Mouse (Mus musculus): ENCODE results near the gene Iqsec1.

DNA sequence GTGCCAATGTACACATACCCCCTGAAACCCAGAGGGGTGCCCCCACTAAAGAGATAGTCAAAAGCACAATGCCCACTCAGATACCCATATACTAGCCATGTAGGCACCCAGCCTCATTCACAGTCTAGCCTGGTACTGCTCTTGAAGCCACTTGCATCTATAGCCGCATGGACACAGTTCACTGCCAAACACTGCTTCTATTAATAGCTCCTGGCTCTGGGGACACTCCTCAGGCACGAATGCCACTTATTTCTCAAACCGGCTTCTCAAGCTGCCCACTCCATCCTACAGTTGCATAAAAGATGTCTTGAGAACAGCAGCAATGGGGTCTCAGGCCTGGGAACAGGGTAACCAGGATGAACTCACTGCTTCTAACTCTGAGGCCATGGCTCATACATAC is 63.0 kb downstream of the Iqsec1 start:
- TF ChIP-seq CTCF (IDR thresholded peaks at IDR 0.05; ENCODE audit: low read depth, low read length): no peak
- no peak for TF ChIP-seq POLR2A (IDR thresholded peaks at IDR 0.05; ENCODE audit: insufficient read depth, low read length)
- TF ChIP-seq EP300 (IDR thresholded peaks at IDR 0.05; ENCODE audit: insufficient read depth, low read depth, low read length): no peak
